Mouse (Mus musculus) forebrain, embryonic 13.5 days (tissue): Measurements from ENCODE around the gene Kif22. TPM values are rescaled to one million over a fixed set of nuclear protein-coding genes. Genes with fewer than 3 reads are reported as not detected.

Experiments
- ATAC-seq: fragments of 200-750 bp; cut with Nextera tagmentation; 2 replicates; pipeline ENCODE4 v1.8.0; 2017
- H3K27ac ChIP-seq: fragments of 300-500 bp; sonication (generic); 2 replicates; pipeline ENCODE4 v1.5.1; 2015; ENCODE audit warnings: inconsistent platforms, mild to moderate bottlenecking, moderate library complexity
- H3K27me3 ChIP-seq: fragments of 300-500 bp; sonication (generic); 2 replicates; pipeline ENCODE4 v1.6.1; 2015; ENCODE audit warnings: mild to moderate bottlenecking, inconsistent platforms
- H3K36me3 ChIP-seq: fragments of 300-500 bp; sonication (generic); 2 replicates; pipeline ENCODE4 v1.6.1; 2015; ENCODE audit warnings: mild to moderate bottlenecking, inconsistent platforms; ENCODE audit not compliant: poor library complexity, severe bottlenecking
- H3K4me1 ChIP-seq: fragments of 300-500 bp; sonication (generic); 2 replicates; pipeline ENCODE4 v1.6.1; 2015; ENCODE audit warnings: inconsistent platforms
- H3K4me2 ChIP-seq: fragments of 300-500 bp; sonication (generic); 2 replicates; pipeline ENCODE4 v1.6.1; 2015; ENCODE audit warnings: inconsistent platforms, mild to moderate bottlenecking, moderate library complexity
- H3K4me3 ChIP-seq: fragments of 300-500 bp; sonication (generic); 2 replicates; pipeline ENCODE4 v1.5.1; 2015; ENCODE audit warnings: mild to moderate bottlenecking, inconsistent platforms
- H3K9ac ChIP-seq: fragments of 300-500 bp; sonication (generic); 2 replicates; pipeline ENCODE4 v1.6.1; 2015; ENCODE audit warnings: mild to moderate bottlenecking, inconsistent platforms
- H3K9me3 ChIP-seq: fragments of 300-500 bp; sonication (generic); replicated peaks from 2 replicates; pipeline ENCODE4 v1.6.1; 2016; ENCODE audit warnings: inconsistent platforms
- WGBS: fragments of 180-500 bp; shearing (Covaris S2); methylation state at CpG from one replicate; pipeline ENCODE4 v1.1.7; 2015; 5-methylcytosine and 5-hydroxymethylcytosine counted together
- polyA plus RNA-seq: library from polyadenylated mRNA; unstranded; fragments of >200 nt; fragmentation: Nextera tagmentation; extraction: Ambion mirVana; gene quantifications from 2 replicates; pipeline ENCODE4 v1.2.1, GENCODE M21; 2015

The Kif22 gene
- polyA plus RNA-seq, 1 experiment from 2014 or later = 135 TPM

- WGBS = under 1% methylated on average over 48 of the region's 63 CpGs
- ATAC-seq = peak; percentile 91
- Histone ChIP-seq H3K27me3 (no peaks in the 10 kb centered on the region), H3K27ac (peak within 1 kb of the TSS; percentile 99), H3K9me3 (no peaks in the 10 kb centered on the region), H3K4me2 (peak within 1 kb of the TSS; percentile 99), H3K4me1 (peaks cover 41% of the 10 kb centered on the region), H3K4me3 (peak within 1 kb of the TSS; percentile 94), H3K9ac (peak within 1 kb of the TSS; percentile 100), H3K36me3 (peaks cover 61% of the 10 kb centered on the region)
These were observed 15.1 kb downstream of the Kif22 start, which contains the start of gene Maz for GRCm38 (mm10) chr7:127026984-127027726. Gene Maz (minus strand): TSS chr7:127027037.

GRCm38 (mm10) chr7:127026616-127026983 is 15.7 kb downstream of the Kif22 start:
- Histone ChIP-seq H3K9me3 (no peaks in the 10 kb centered on the region), H3K27me3 (no peaks in the 10 kb centered on the region), H3K36me3 (peaks cover 61% of the 10 kb centered on the region), H3K4me1 (peaks cover 46% of the 10 kb centered on the region), H3K9ac (peak overlapping the region; percentile 100), H3K4me2 (peak overlapping the region; percentile 99), H3K4me3 (peak overlapping the region; percentile 94), H3K27ac (peak overlapping the region; percentile 99)
- no CpG with 5 or more reads among the region's 48 CpGs for WGBS
- ATAC-seq = no peak

GRCm38 (mm10) chr7:127026161-127026600 is 16.1 kb downstream of the Kif22 start:
- Histone ChIP-seq H3K9ac (peak overlapping the region; percentile 100), H3K9me3 (no peaks in the 10 kb centered on the region), H3K36me3 (peaks cover 58% of the 10 kb centered on the region), H3K4me3 (peak overlapping the region; percentile 94), H3K27me3 (no peaks in the 10 kb centered on the region), H3K27ac (peak overlapping the region; percentile 99), H3K4me1 (peaks cover 50% of the 10 kb centered on the region), H3K4me2 (peak overlapping the region; percentile 99)
- peak; percentile 6; the same call in 1 of the 2 replicates for ATAC-seq
- WGBS = under 1% methylated on average over 17 of the region's 48 CpGs

- Histone ChIP-seq H3K4me1 (peaks cover 56% of the 10 kb centered on the region), H3K36me3 (peaks cover 53% of the 10 kb centered on the region), H3K27ac (peak overlapping the region; percentile 99), H3K9ac (peak overlapping the region; percentile 100), H3K9me3 (no peaks in the 10 kb centered on the region), H3K27me3 (no peaks in the 10 kb centered on the region), H3K4me3 (peak overlapping the region; percentile 94), H3K4me2 (peak overlapping the region; percentile 99)
- 0% methylated on average over 38 of the region's 65 CpGs for WGBS
- no peak for ATAC-seq
These were observed 16.6 kb downstream of the Kif22 start for GRCm38 (mm10) chr7:127025556-127026160.

- peak; percentile 50 for ATAC-seq
- peak overlapping the region; percentile 99 for H3K27ac ChIP-seq
- H3K36me3 ChIP-seq = peaks cover 46% of the 10 kb centered on the region
- WGBS = under 1% methylated on average over 30 of the region's 30 CpGs
- H3K9me3 ChIP-seq = no peaks in the 10 kb centered on the region
- peaks cover 63% of the 10 kb centered on the region for H3K4me1 ChIP-seq
- H3K27me3 ChIP-seq = no peaks in the 10 kb centered on the region
- H3K4me2 ChIP-seq = peak overlapping the region; percentile 99
- H3K9ac ChIP-seq = peak overlapping the region; percentile 100
- H3K4me3 ChIP-seq = peak overlapping the region; percentile 94
These were observed 17.3 kb downstream of the Kif22 start for GRCm38 (mm10) chr7:127024755-127025555.

- ATAC-seq = no peak
- no peaks in the 10 kb centered on the region for H3K27me3 ChIP-seq
- H3K4me3 ChIP-seq = peak overlapping the region; percentile 94
- WGBS = 20% methylated on average over 19 of the region's 19 CpGs
- peaks cover 71% of the 10 kb centered on the region for H3K4me1 ChIP-seq
- H3K9ac ChIP-seq = peak overlapping the region; percentile 100
- H3K27ac ChIP-seq = peak overlapping the region; percentile 99
- no peaks in the 10 kb centered on the region for H3K9me3 ChIP-seq
- H3K36me3 ChIP-seq = peaks cover 39% of the 10 kb centered on the region
- peak overlapping the region; percentile 99 for H3K4me2 ChIP-seq
These were observed 18.2 kb downstream of the Kif22 start for GRCm38 (mm10) chr7:127023896-127024690.

GRCm38 (mm10) chr7:127023272-127023691 is 19.0 kb downstream of the Kif22 start:
- peak overlapping the region; percentile 100 for H3K9ac ChIP-seq
- H3K27me3 ChIP-seq = no peaks in the 10 kb centered on the region
- H3K4me3 ChIP-seq = peak overlapping the region; percentile 94
- peak overlapping the region; percentile 99 for H3K4me2 ChIP-seq
- no peak for ATAC-seq
- H3K36me3 ChIP-seq = peaks cover 33% of the 10 kb centered on the region
- H3K4me1 ChIP-seq = peaks cover 77% of the 10 kb centered on the region
- peak overlapping the region; percentile 92 for H3K27ac ChIP-seq
- 63% methylated on average over 13 of the region's 13 CpGs for WGBS
- no peaks in the 10 kb centered on the region for H3K9me3 ChIP-seq

- peak overlapping the region; percentile 92 for H3K27ac ChIP-seq
- no peaks in the 10 kb centered on the region for H3K9me3 ChIP-seq
- ATAC-seq = no peak
- no peaks in the 10 kb centered on the region for H3K27me3 ChIP-seq
- H3K4me2 ChIP-seq = peak overlapping the region; percentile 99
- WGBS = 57% methylated on average over 7 of the region's 7 CpGs
- peak overlapping the region; percentile 100 for H3K9ac ChIP-seq
- peaks cover 77% of the 10 kb centered on the region for H3K4me1 ChIP-seq
- peak overlapping the region; percentile 94 for H3K4me3 ChIP-seq
- H3K36me3 ChIP-seq = peaks cover 33% of the 10 kb centered on the region
These were observed 19.6 kb downstream of the Kif22 start for GRCm38 (mm10) chr7:127022528-127023271.

GRCm38 (mm10) chr7:127021563-127022527 is 20.4 kb downstream of the Kif22 start:
- H3K9me3 ChIP-seq = no peaks in the 10 kb centered on the region
- 40% methylated on average over 5 of the region's 5 CpGs for WGBS
- H3K4me3 ChIP-seq = peak overlapping the region; percentile 94
- H3K27me3 ChIP-seq = no peaks in the 10 kb centered on the region
- ATAC-seq = no peak
- peak overlapping the region; percentile 92 for H3K27ac ChIP-seq
- peak overlapping the region; percentile 100 for H3K9ac ChIP-seq
- peaks cover 79% of the 10 kb centered on the region for H3K4me1 ChIP-seq
- peak overlapping the region; percentile 99 for H3K4me2 ChIP-seq
- peaks cover 33% of the 10 kb centered on the region for H3K36me3 ChIP-seq
